Mouse (Mus musculus): ENCODE data around the gene Tenm4. TPM values are rescaled to one million over a fixed set of nuclear protein-coding genes. Genes with fewer than 3 reads are reported as not detected.

Gene Tenm4
- total and polyA plus RNA-seq, 3 experiments: 9.2 to 15.2 TPM; not detected in 1

DNA sequence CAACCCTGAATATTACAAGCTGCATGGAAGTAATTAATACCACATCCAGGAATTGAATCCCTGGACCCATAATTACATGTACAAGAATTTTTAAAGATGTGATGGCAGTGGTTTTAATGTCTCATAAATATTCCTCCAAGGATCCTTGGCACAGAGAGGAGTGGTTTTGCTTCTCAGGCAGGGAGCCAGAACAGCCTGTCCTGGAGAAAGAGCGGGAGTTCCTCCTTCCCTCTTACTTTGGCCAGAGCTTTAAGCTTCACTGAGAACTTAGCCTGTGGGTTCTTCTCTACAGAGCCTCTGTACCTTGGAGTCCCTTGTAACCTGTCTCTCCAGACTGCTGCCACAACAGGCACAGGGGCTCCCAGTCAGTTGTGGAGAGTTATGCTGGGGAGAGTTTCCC, 94.9 kb downstream of the Tenm4 start:
- H3K9ac ChIP-seq (ENCODE audit: control insufficient read depth, low read depth, low read length, poor library complexity, severe bottlenecking): no peak overlapping the region
- H3K27me3 ChIP-seq (ENCODE audit: control insufficient read depth in 1 of 2, insufficient read depth in 2 of 2, low read length in 2 of 2): no peaks in the 10 kb centered on the region
- H3K4me3 ChIP-seq (ENCODE audit: control insufficient read depth in 1 of 2, insufficient read depth in 1 of 2, low read depth in 2 of 2, low read length in 2 of 2): no peak overlapping the region

GRCm38 (mm10) chr7:96267266-96267665, 96.2 kb downstream of the Tenm4 start:
- H3K27me3 ChIP-seq (ENCODE audit: control insufficient read depth in 1 of 2, insufficient read depth in 2 of 2, low read length in 2 of 2): no peaks in the 10 kb centered on the region
- TF ChIP-seq USF1 (IDR thresholded peaks at IDR 0.05; ENCODE audit: low read depth, low read length): no peak
- no peak for TF ChIP-seq MAFK (IDR thresholded peaks at IDR 0.05; ENCODE audit: borderline replicate concordance, low read depth, low read length)
- no peak for TF ChIP-seq ZC3H11A (IDR thresholded peaks at IDR 0.05; ENCODE audit: low read depth, low read length)
- TF ChIP-seq ZKSCAN1 (IDR thresholded peaks at IDR 0.05; ENCODE audit: low read depth, low read length): no peak
- TF ChIP-seq KAT2A (conservative IDR thresholded peaks at IDR 0.05; ENCODE audit: low read depth, low read length): no peak
- TF ChIP-seq BHLHE40 (IDR thresholded peaks at IDR 0.05; ENCODE audit: borderline replicate concordance, low read depth, low read length): no peak
- TF ChIP-seq POLR2A (IDR thresholded peaks at IDR 0.05; ENCODE audit: control insufficient read depth in 1 of 2, insufficient read depth in 1 of 2, low read depth in 1 of 2, low read length in 2 of 2, poor library complexity in 1 of 2): no peak
- no peak for TF ChIP-seq MYC (IDR thresholded peaks at IDR 0.05; ENCODE audit: low read depth, low read length)
- TF ChIP-seq EP300 (IDR thresholded peaks at IDR 0.05; ENCODE audit: low read depth in 1 of 2, low read length in 2 of 2): no peak
- no peaks in the 10 kb centered on the region for H3K79me2 ChIP-seq (ENCODE audit: control insufficient read depth, insufficient read depth, low read length, poor library complexity)
- no peak overlapping the region for H3K27ac ChIP-seq (ENCODE audit: control insufficient read depth, low read depth, low read length)
- DNase-seq (ENCODE audit: low read depth, low spot score): no peak
- H3K4me1 ChIP-seq (ENCODE audit: control insufficient read depth in 1 of 2, insufficient read depth in 2 of 2, low read length in 2 of 2): no peaks in the 10 kb centered on the region
- no peak overlapping the region for H3K9ac ChIP-seq (ENCODE audit: control insufficient read depth, low read depth, low read length, poor library complexity, severe bottlenecking)
- H3K9me3 ChIP-seq (replicated peaks; ENCODE audit: insufficient read depth, low read length): no peaks in the 10 kb centered on the region
- no peaks in the 10 kb centered on the region for H3K36me3 ChIP-seq (ENCODE audit: control insufficient read depth in 1 of 2, insufficient read depth in 2 of 2, low read length in 2 of 2)
- no peak overlapping the region for H3K4me3 ChIP-seq (ENCODE audit: control insufficient read depth in 1 of 2, insufficient read depth in 1 of 2, low read depth in 2 of 2, low read length in 2 of 2)

More for the DNA sequence above, 94.9 kb downstream of the Tenm4 start:
- H3K27ac ChIP-seq (ENCODE audit: control insufficient read depth, low read depth, low read length): no peak overlapping the region
- H3K9me3 ChIP-seq (replicated peaks; ENCODE audit: insufficient read depth, low read length): no peaks in the 10 kb centered on the region
- no peaks in the 10 kb centered on the region for H3K4me1 ChIP-seq (ENCODE audit: control insufficient read depth in 1 of 2, insufficient read depth in 2 of 2, low read length in 2 of 2)
- TF ChIP-seq SMC3 (IDR thresholded peaks at IDR 0.05; ENCODE audit: low read depth, low read length): no peak
- no peak for TF ChIP-seq JUND (IDR thresholded peaks at IDR 0.05; ENCODE audit: low read depth, low read length)
- TF ChIP-seq POLR2AphosphoS5 (IDR thresholded peaks at IDR 0.05; ENCODE audit: borderline replicate concordance, low read depth, low read length): no peak
- TF ChIP-seq MYB (IDR thresholded peaks at IDR 0.05; ENCODE audit: low read depth, low read length): no peak
- TF ChIP-seq GABPA (IDR thresholded peaks at IDR 0.05; ENCODE audit: low read depth, low read length): no peak
- TF ChIP-seq POLR2AphosphoS2 (IDR thresholded peaks at IDR 0.05; ENCODE audit: low read length): no peak
- no peak for TF ChIP-seq TAL1 (IDR thresholded peaks at IDR 0.05; ENCODE audit: low read length)
- TF ChIP-seq MXI1 (IDR thresholded peaks at IDR 0.05; ENCODE audit: low read depth, low read length): no peak
- no peak for TF ChIP-seq CHD1 (IDR thresholded peaks at IDR 0.05; ENCODE audit: low read depth, low read length)
- no peak for TF ChIP-seq ZKSCAN1 (IDR thresholded peaks at IDR 0.05; ENCODE audit: low read depth, low read length)
- no peak for TF ChIP-seq USF1 (IDR thresholded peaks at IDR 0.05; ENCODE audit: low read depth, low read length)
- no peak for TF ChIP-seq POLR2A (IDR thresholded peaks at IDR 0.05; ENCODE audit: control insufficient read depth in 1 of 2, insufficient read depth in 1 of 2, low read depth in 1 of 2, low read length in 2 of 2, poor library complexity in 1 of 2)
- TF ChIP-seq UBTF (IDR thresholded peaks at IDR 0.05; ENCODE audit: borderline replicate concordance, insufficient read depth, low read depth, low read length): no peak
- TF ChIP-seq BHLHE40 (IDR thresholded peaks at IDR 0.05; ENCODE audit: borderline replicate concordance, low read depth, low read length): no peak
- TF ChIP-seq RCOR1 (IDR thresholded peaks at IDR 0.05; ENCODE audit: low read depth, low read length): no peak
- TF ChIP-seq E2F4 (IDR thresholded peaks at IDR 0.05; ENCODE audit: borderline replicate concordance, low read depth, low read length): no peak
- TF ChIP-seq MAZ (IDR thresholded peaks at IDR 0.05; ENCODE audit: low read depth, low read length): no peak
- H3K36me3 ChIP-seq (ENCODE audit: control insufficient read depth in 1 of 2, insufficient read depth in 2 of 2, low read length in 2 of 2): no peaks in the 10 kb centered on the region
- no peak for DNase-seq (ENCODE audit: low read depth, low spot score)
- no peaks in the 10 kb centered on the region for H3K79me2 ChIP-seq (ENCODE audit: control insufficient read depth, insufficient read depth, low read length, poor library complexity)
